Mouse (Mus musculus) embryo, embryonic 9.5 days (tissue): ENCODE results near the gene Abhd17a.
A peak's percentile ranks its signal among the peaks of the same experiment; 100 is the strongest.
"Not testable (repeated sequence)": the region's sequence is repeated elsewhere in the genome, so short reads cannot be mapped to it uniquely, and the experiment has no call there.

Source experiments
- DNase-seq: peaks from one replicate; pipeline ENCODE4 v3.0.0-alpha.2; 2017; ENCODE audit errors: extremely low spot score

Abhd17a gene

DNA sequence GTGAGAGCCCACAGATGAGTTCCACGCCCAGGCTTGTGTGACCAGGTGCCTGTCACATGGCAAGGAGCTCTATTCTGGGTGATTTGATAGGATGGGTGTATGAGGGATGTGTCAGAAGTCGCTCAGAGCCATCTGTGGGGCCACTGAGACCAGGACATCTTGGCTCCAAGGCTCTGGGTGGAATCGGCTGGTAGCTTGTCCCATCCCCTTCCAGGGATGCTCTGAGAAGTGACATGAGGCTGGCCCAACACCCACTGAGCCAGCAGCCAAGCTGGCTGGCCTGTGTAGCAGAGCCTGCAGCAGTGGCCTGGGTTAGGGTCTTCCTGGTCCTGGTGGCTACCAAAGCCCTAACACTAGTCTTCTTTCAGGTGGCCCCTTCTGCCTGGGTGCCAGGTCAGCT, 18.3 kb upstream of the Abhd17a start:
- no peak for DNase-seq

- DNase-seq = no peak
Observed at GRCm38 (mm10) chr10:80606737-80607350, 16.7 kb upstream of the Abhd17a start.

DNA sequence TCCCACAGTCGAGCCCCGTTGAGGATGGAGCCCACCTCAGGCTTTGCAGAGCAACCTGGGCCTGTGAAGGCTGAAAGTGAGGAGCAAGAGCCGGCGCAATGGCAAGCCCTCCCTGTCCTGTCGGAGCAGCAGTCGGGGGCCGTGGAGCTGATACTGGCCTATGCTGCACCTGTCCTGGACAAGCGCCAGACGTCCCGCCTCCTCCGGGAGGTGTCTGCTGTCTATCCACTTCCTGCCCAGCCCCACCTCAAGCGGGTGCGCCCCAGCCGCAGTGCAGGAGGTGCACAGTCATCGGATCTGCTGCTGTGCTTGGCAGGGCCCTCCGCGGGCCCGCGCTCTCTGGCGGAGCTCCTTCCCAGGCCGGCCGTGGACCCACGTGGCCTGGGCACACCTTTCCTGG, 16.2 kb upstream of the Abhd17a start:
- DNase-seq = no peak

GRCm38 (mm10) chr10:80605721-80606120, 15.6 kb upstream of the Abhd17a start, which contains the start of gene Gm49322:
Gene Gm49322 (plus strand): TSS chr10:80606021.
- DNase-seq = not testable (repeated sequence)

GRCm38 (mm10) chr10:80604988-80605387, 14.8 kb upstream of the Abhd17a start:
- no peak for DNase-seq

- DNase-seq = no peak
Observed at GRCm38 (mm10) chr10:80604001-80604509, 13.9 kb upstream of the Abhd17a start.

DNA sequence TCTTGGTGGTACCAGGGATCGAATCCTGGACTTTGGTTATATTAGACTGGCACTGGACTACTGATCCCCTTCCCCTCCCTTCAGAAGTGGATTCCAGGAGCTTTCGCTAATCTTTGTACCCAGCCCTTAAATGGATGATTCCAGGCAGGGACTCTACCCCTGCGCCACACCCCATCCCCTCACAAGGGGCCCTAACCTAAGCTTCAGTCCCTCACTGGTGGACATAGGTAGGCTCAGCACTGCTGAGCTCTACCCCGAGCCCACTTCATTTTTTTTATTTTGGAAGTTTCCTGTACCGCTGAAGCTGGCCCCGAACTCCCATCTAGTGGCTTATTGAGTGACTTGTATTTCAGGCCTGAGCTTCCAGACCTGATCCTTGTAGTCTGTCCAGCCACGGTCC, 13.2 kb upstream of the Abhd17a start:
- DNase-seq = no peak

- DNase-seq = peak; percentile 97
Observed at GRCm38 (mm10) chr10:80602698-80603325, 12.7 kb upstream of the Abhd17a start, which contains the start of the genes Scamp4 and Adat3. Gene Scamp4 (plus strand): TSS chr10:80602872. Gene Adat3 (plus strand): TSS chr10:80602880.

- no peak for DNase-seq
Observed at GRCm38 (mm10) chr10:80596318-80596717, 6.2 kb upstream of the Abhd17a start.

GRCm38 (mm10) chr10:80589127-80589878, 838 bp downstream of the Abhd17a start:
- DNase-seq = no peak

DNA sequence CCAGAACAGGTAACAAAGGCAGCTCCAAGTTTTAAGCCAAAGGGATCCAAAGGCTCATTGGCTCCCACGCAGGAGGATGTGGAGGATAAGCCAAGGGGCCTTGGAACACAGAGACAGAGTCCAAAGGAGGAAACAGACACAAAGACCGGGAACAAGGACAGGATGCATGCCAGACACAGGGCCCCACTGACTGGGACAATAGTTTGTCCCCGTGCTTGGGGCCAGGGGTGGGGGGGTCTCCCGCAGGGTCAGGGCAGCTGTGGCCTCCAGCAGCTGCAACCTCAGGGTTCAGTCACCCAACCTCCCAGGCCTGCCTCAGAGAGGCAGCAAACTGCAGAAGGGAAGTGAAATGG, 2.9 kb downstream of the Abhd17a start:
- no peak for DNase-seq

- no peak for DNase-seq
Observed at GRCm38 (mm10) chr10:80586407-80587304, 3.5 kb downstream of the Abhd17a start.

DNA sequence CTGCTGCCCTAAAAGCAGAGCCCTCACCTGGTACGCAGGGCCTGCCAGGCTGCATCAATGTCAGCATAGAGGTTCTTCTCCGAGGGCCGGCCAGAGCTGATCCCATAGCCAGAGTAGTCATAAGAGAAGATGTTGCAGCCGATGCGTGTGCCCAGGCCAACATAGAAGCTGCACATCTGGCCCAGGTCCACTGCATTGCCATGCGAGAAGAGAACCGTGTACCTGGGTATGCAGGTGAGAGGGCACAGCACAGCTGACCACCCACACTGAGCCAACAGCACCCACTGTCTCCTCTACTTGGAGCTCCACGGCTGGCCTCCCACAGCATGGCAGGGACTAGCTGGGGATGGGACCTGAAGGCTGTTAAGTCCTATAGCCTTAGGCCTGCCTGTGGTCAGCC, 4.6 kb downstream of the Abhd17a start:
- DNase-seq = no peak

DNA sequence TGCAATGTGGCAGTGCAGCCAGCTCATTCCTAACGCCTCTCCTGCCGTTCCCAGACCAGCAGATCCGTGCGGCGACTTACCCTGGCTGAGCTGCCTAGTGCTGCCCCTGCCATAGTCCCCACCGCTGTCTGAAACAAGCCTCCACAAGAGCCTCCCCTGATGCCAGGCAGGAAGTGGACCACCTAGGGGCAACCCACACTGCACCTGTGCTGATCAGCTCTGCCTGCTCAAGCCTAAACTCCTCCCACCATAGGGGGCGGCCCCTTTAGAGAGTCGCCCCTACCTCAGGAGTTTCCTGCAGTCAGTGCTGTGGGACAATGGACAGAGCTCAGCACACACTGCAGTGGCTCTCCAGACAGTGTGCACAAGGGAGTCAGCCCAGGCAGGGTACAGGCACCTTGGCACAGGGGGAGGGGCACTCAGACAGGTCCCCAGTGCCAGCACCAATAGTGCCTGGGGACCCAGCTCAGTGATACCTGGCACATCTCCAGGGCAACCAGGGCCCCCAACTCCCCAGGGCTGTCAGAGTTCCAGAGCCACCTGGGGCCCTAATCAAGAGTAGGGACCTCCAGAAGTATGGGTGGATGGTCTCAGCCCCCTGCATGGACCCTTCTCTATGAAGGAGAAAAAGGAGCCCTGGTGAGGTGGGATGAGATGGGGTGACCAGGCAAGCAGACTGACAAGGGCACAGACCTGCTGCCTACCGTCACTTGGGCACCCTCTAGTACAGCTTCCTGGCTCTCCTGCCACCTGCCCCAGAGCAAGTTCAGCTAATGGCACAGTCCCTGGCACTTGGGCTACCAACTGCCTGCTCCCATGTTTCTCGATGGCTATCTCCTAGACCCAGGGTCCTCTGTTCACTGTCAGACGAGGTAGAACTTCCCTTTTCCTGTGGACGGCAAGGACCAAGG, 5.2 kb downstream of the Abhd17a start:
- DNase-seq = no peak

- DNase-seq = no peak
Observed at GRCm38 (mm10) chr10:80584045-80584488, 6.1 kb downstream of the Abhd17a start.

- DNase-seq = no peak
Observed at GRCm38 (mm10) chr10:80583047-80583446, 7.1 kb downstream of the Abhd17a start.

DNA sequence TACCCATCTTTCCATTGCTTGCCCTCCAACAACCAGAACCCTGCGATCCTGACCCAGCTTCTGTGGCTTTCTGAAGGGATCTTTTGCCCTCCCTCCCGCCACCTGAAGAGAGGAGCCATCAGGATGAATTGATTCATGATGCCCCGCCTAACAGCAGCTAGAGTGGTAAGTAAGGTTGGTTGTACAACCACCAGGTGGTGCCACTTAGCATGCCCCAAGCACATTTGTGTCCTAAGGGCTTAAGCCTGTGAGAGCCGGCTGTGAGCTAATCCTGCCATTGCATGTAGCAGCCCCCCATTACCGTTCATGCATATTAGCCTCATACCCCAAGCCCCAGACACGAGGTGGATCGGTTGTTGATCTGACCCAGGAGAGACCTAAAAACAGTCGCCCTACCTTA, 11.2 kb downstream of the Abhd17a start:
- DNase-seq = peak; percentile 60

DNA sequence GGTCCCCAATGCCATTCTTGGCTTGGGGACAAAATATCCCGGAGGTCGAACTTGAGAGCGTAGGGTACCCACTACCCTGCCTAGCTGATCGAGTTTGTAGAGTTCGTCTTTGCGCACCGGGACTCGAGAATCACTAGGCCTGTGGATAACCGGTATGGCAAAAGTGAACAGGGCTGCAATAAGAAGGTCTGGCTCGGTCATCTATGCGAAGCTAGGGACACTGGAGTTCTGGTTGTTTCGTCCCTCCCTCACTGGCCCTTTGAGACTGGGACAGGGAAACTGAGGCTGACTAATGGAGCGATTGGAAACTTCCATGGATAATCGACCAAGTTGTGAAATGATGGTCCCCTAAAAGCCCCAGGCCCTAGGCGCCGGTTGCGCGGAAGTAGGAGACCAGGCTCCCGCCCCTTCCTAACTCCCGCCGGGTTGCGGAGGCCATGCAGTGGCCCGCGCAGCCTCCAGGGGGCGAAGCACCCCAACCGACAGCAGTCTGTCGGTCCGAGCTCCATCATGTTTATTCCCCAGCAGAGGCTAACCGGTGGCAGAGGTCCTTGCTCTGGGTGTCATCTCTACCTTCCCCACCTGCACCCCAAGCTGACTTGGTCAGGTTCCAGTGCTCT, 11.9 kb downstream of the Abhd17a start:
- DNase-seq = peak; percentile 87

- DNase-seq = peak; percentile 99
Observed at GRCm38 (mm10) chr10:80577195-80578130, 12.7 kb downstream of the Abhd17a start, which contains the start of gene Klf16. Gene Klf16 (minus strand): TSS chr10:80577321.
